Mouse (Mus musculus) heart, embryonic 11.5 days (tissue): Measurements from ENCODE around the gene Eps8l3. TPM values are rescaled to one million over a fixed set of nuclear protein-coding genes. Genes with fewer than 3 reads are reported as not detected.
A peak's percentile ranks its signal among the peaks of the same experiment; 100 is the strongest.

Experiments
- ATAC-seq: fragments of 200-750 bp; cut with Nextera tagmentation; replicated peaks from 2 replicates; pipeline ENCODE4 v1.8.0; 2017; ENCODE audit warnings: moderate library complexity; ENCODE audit not compliant: insufficient number of reproducible peaks, low FRiP score, low TSS enrichment
- H3K27ac ChIP-seq: fragments of 300-500 bp; sonication (generic); 2 replicates; pipeline ENCODE4 v1.5.1; 2014; ENCODE audit warnings: mild to moderate bottlenecking, low read depth, low read length
- H3K27me3 ChIP-seq: fragments of 300-500 bp; sonication (generic); 2 replicates; pipeline ENCODE4 v1.6.1; 2014; ENCODE audit warnings: mild to moderate bottlenecking, low read length, mixed read lengths; ENCODE audit not compliant: control insufficient read depth, insufficient read depth
- H3K36me3 ChIP-seq: fragments of 300-500 bp; sonication (generic); 2 replicates; pipeline ENCODE4 v1.6.1; 2014; ENCODE audit warnings: mild to moderate bottlenecking, low read length, moderate library complexity, mixed read lengths; ENCODE audit not compliant: control insufficient read depth, insufficient read depth
- H3K4me1 ChIP-seq: fragments of 300-500 bp; sonication (generic); 2 replicates; pipeline ENCODE4 v1.6.1; 2014; ENCODE audit warnings: low read length; ENCODE audit not compliant: control insufficient read depth, insufficient read depth
- H3K4me2 ChIP-seq: fragments of 300-500 bp; sonication (generic); 2 replicates; pipeline ENCODE4 v1.6.1; 2014; ENCODE audit warnings: mild to moderate bottlenecking, moderate library complexity
- H3K4me3 ChIP-seq: fragments of 300-500 bp; sonication (generic); 2 replicates; pipeline ENCODE4 v1.5.1; 2014; ENCODE audit warnings: low read depth, low read length
- H3K9ac ChIP-seq: fragments of 300-500 bp; sonication (generic); 2 replicates; pipeline ENCODE4 v1.6.1; 2014; ENCODE audit warnings: mild to moderate bottlenecking, low read depth, low read length, moderate library complexity
- H3K9me3 ChIP-seq: fragments of 300-500 bp; sonication (generic); replicated peaks from 2 replicates; pipeline ENCODE4 v1.6.1; 2016; ENCODE audit warnings: low read length; ENCODE audit not compliant: control insufficient read depth
- WGBS: fragments of 180-500 bp; shearing (Covaris S2); extraction: QIAGEN DNeasy Blood & Tissue Kit; methylation state at CpG from one replicate; pipeline ENCODE4 v1.1.7; 2014; ENCODE audit not compliant: insufficient replicate concordance; 5-methylcytosine and 5-hydroxymethylcytosine counted together
- polyA plus RNA-seq: library from polyadenylated mRNA; unstranded; fragments of >200 nt; fragmentation: Nextera tagmentation; extraction: Ambion mirVana; gene quantifications from 2 replicates; pipeline ENCODE4 v1.2.1, GENCODE M21; 2014

Gene Eps8l3
- polyA plus RNA-seq, 1 experiment from 2014 or later, result not detected

DNA sequence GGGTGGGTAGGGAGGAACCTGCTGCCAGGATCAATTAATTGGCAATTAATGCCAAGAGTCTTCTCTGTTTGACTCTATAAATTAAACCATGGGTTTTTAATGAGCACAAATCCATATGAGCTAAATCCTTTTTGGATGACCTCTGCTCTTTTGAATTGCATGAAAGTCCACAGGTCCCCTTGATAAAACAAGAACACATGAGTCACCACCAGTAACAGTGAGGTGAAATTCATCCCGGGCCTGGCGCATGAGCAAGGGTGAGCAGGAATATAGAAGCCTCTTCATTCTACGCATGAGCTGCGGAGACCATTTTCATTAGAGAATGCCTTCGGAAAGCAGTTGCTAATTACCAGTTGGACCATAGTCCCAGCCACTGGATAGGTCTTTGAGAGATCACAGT, 43.3 kb downstream of the Eps8l3 start:
- WGBS, result 83% methylated on average over 5 of the region's 5 CpGs
- no peak for ATAC-seq
- Histone ChIP-seq H3K9me3 (no peaks in the 10 kb centered on the region), H3K9ac (no peak overlapping the region), H3K4me1 (no peaks in the 10 kb centered on the region), H3K4me2 (no peak overlapping the region), H3K27ac (no peak overlapping the region), H3K27me3 (no peaks in the 10 kb centered on the region; the same call in 1 of the 2 replicates), H3K4me3 (no peak overlapping the region), H3K36me3 (no peaks in the 10 kb centered on the region)

DNA sequence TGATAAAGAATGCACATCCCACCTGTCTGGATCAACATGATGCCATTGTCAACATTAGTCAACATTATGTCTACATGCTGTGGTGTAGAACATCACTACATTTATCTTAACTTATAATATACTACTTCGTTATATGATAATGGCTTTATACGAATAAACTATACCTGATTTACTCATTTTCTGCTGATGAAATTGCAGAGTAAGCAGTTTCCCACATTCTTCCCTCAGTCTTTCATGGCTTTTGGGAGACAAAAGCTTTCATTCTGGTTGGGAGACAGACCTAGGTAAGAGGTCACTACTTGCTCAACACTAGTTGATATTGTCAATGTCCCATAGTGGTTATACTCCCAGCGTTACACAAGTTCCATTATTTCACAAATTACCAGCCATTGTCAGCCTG, 48.3 kb downstream of the Eps8l3 start:
- Histone ChIP-seq H3K27ac (no peak overlapping the region), H3K36me3 (no peaks in the 10 kb centered on the region), H3K4me2 (no peak overlapping the region), H3K4me1 (no peaks in the 10 kb centered on the region), H3K9ac (no peak overlapping the region), H3K4me3 (no peak overlapping the region), H3K27me3 (no peaks in the 10 kb centered on the region; the same call in 1 of the 2 replicates), H3K9me3 (no peaks in the 10 kb centered on the region)
- ATAC-seq, result no peak
- 80% methylated on average over 3 of the region's 3 CpGs for WGBS

DNA sequence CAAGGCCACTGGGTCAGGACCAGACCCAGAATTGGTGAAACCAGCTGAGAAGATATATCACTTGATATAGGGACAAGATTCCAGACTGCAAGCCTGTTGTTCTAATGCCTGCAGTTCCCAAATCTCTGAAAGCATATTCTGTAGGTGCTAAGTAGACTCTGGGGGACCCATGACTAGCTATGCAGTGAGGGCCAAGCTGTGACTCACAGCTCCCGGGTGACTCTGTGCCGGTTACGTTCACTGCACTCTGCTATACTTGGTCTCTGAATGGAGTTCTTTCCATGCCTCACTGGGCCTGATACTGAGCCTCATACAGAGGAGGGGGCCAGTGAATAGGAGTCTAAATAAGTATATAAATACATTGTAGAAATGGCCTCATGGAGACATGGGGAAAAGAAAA, 50.8 kb downstream of the Eps8l3 start:
- H3K9ac ChIP-seq, result no peak overlapping the region
- no peaks in the 10 kb centered on the region for H3K36me3 ChIP-seq
- H3K27ac ChIP-seq, result no peak overlapping the region
- ATAC-seq, result no peak
- no peaks in the 10 kb centered on the region for H3K27me3 ChIP-seq
- no peak overlapping the region for H3K4me2 ChIP-seq
- H3K4me3 ChIP-seq, result no peak overlapping the region
- WGBS, result 79% methylated on average over 3 of the region's 3 CpGs
- 0 out of 2 replicates have a peak, but pooled peaks cover 3% of the 10 kb centered on the region for H3K4me1 ChIP-seq
- no peaks in the 10 kb centered on the region for H3K9me3 ChIP-seq

DNA sequence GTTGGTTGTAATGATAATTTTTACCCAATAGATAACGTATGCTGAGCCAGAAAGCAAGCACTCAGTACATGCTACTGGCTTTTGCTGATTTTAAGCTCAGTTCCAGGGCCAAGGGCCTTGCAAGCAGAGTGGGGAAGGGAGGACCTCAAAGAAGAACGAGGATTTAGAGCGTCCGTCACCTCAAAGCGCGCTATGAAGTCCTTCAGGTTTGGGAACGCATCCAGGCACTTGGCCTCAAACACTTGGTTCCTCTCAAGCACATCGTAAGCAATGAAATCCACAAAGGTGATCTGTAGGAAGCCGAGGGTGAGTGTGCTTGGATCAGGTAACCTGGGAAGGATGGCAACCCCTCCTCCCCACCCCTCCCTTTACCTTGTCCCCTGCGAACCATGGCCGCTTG, 51.7 kb downstream of the Eps8l3 start:
- Histone ChIP-seq H3K4me2 (no peak overlapping the region), H3K27ac (no peak overlapping the region), H3K36me3 (no peaks in the 10 kb centered on the region), H3K4me3 (no peak overlapping the region), H3K9me3 (no peaks in the 10 kb centered on the region), H3K27me3 (no peaks in the 10 kb centered on the region), H3K9ac (no peak overlapping the region), H3K4me1 (0 out of 2 replicates have a peak, but pooled peaks cover 3% of the 10 kb centered on the region)
- 83% methylated on average over 11 of the region's 11 CpGs for WGBS
- ATAC-seq, result no peak

GRCm38 (mm10) chr3:107929243-107929642, 52.2 kb downstream of the Eps8l3 start:
- Histone ChIP-seq H3K4me1 (0 out of 2 replicates have a peak, but pooled peaks cover 3% of the 10 kb centered on the region), H3K9ac (no peak overlapping the region), H3K27me3 (no peaks in the 10 kb centered on the region), H3K4me3 (no peak overlapping the region), H3K36me3 (no peaks in the 10 kb centered on the region), H3K4me2 (no peak overlapping the region), H3K9me3 (no peaks in the 10 kb centered on the region), H3K27ac (no peak overlapping the region)
- 75% methylated on average over 4 of the region's 4 CpGs for WGBS
- no peak for ATAC-seq

DNA sequence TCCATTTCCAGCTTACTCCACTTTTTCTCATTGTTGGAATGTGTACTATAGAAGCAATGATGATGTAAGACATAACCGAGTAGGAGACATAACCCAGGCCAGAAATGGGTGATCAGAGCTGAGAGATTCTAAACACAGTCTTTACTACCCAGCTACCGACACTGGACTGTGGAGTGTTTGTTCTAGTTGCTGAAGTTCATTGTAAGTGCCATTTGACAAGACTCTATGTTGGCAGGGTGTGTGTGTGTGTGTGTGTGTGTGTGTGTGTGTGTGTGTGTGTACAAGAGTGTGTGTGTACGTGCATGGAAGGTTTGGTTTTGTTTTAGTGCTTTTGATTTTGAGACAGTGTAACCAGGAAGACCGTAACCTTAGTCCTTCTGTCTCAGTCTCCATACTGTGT, 52.7 kb downstream of the Eps8l3 start:
- peaks cover 3% of the 10 kb centered on the region; the same call in 1 of the 2 replicates for H3K4me1 ChIP-seq
- H3K36me3 ChIP-seq, result no peaks in the 10 kb centered on the region
- no peak overlapping the region for H3K9ac ChIP-seq
- H3K27ac ChIP-seq, result no peak overlapping the region
- no peak for ATAC-seq
- WGBS, result 83% methylated on average over 4 of the region's 4 CpGs
- H3K4me3 ChIP-seq, result no peak overlapping the region
- no peaks in the 10 kb centered on the region for H3K9me3 ChIP-seq
- H3K27me3 ChIP-seq, result no peaks in the 10 kb centered on the region
- no peak overlapping the region for H3K4me2 ChIP-seq

DNA sequence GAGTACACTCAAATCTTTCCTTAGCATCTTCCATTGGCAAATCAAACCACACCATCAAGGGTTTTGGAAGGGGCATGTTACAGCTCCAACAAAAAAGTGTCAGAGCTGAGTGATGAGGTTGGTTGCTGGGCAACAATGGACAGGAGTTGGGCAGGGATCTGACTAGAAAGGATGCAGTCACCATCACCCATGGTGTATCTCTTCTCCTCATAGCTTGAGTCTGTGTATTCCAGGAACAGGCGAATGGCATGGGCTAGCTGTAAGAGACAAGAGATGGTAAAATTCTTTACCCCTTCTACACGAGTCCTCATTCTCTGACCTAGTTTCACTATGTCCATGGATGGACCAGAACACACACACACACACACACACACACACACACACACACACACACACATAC, 54.1 kb downstream of the Eps8l3 start:
- peak overlapping the region; percentile 64 for H3K27ac ChIP-seq
- no peaks in the 10 kb centered on the region for H3K27me3 ChIP-seq
- no peaks in the 10 kb centered on the region for H3K36me3 ChIP-seq
- WGBS, result 63% methylated on average over 2 of the region's 2 CpGs
- H3K4me3 ChIP-seq, result peak overlapping the region; percentile 37
- H3K9me3 ChIP-seq, result no peaks in the 10 kb centered on the region
- ATAC-seq, result no peak
- peaks cover 3% of the 10 kb centered on the region; the same call in 1 of the 2 replicates for H3K4me1 ChIP-seq
- H3K9ac ChIP-seq, result peak overlapping the region; percentile 58; the same call in 1 of the 2 replicates
- H3K4me2 ChIP-seq, result peak overlapping the region; percentile 68

- Histone ChIP-seq H3K36me3 (no peaks in the 10 kb centered on the region), H3K27ac (peak within 1 kb of the TSS; percentile 64), H3K4me2 (peak within 1 kb of the TSS; percentile 68), H3K4me3 (peak within 1 kb of the TSS; percentile 37), H3K9me3 (no peaks in the 10 kb centered on the region), H3K9ac (peak within 1 kb of the TSS; percentile 58; the same call in 1 of the 2 replicates), H3K27me3 (no peaks in the 10 kb centered on the region), H3K4me1 (peaks cover 3% of the 10 kb centered on the region; the same call in 1 of the 2 replicates)
- ATAC-seq, result peak; percentile 88
- WGBS, result 3% methylated on average over 10 of the region's 10 CpGs
Measured at GRCm38 (mm10) chr3:107931670-107932069, 54.6 kb downstream of the Eps8l3 start, which contains the start of gene Gstm7. Gene Gstm7 (minus strand): TSS chr3:107931817.

DNA sequence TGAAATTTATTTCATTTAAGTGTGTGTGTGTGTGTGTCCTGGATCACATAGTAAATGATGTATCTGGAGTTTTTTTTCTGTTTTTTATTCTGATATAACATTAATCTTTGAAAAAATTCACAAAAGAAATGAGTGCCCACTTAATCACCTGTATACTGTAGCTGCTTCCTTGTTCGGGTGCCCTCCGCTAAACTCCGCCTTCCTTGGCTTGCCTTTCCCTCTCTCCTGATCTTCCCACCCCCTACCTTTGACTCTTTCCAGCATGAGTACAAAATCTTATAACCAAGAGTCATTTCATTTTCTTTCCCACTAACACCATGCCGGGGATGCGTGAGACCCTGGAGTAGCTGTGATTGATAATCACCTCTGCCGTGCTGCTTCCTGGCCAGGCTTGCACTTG, 55.1 kb downstream of the Eps8l3 start:
- Histone ChIP-seq H3K9ac (no peak overlapping the region), H3K4me3 (no peak overlapping the region), H3K27me3 (no peaks in the 10 kb centered on the region), H3K9me3 (no peaks in the 10 kb centered on the region), H3K4me1 (peaks cover 3% of the 10 kb centered on the region; the same call in 1 of the 2 replicates), H3K36me3 (no peaks in the 10 kb centered on the region), H3K27ac (no peak overlapping the region), H3K4me2 (no peak overlapping the region)
- WGBS, result 72% methylated on average over 6 of the region's 6 CpGs
- no peak for ATAC-seq
